Mouse (Mus musculus) lung, postnatal 36 days (tissue): Measurements from ENCODE around the gene Otop1.

Source experiments
- DNase-seq: peaks from one replicate; pipeline ENCODE4 v3.0.0; 2022; ENCODE audit warnings: mixed read lengths

Otop1 gene

GRCm38 (mm10) chr5:38301761-38302411 lies 26.1 kb downstream of the Otop1 start:
- no peak for DNase-seq

DNA sequence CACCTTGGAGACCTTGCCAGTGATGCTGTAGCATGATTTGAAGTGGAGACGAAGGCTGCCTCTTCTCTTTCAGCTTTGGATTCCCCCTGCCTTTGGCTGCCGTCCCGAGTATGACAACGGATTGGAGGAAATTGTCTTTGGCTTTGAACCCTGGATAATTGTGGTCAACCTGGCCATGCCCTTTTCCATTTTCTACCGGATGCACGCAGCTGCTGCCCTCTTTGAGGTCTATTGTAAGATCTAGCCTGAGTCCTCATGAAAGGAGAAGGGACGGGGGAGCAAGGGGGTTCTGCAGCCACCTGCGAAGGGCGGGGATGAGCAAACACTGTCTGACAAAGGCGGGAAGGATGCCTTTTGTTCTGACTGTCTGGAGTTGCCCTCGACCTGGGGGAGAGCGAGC lies 26.9 kb downstream of the Otop1 start:
- DNase-seq: no peak

GRCm38 (mm10) chr5:38305241-38305640 lies 29.5 kb downstream of the Otop1 start:
- DNase-seq: no peak

DNA sequence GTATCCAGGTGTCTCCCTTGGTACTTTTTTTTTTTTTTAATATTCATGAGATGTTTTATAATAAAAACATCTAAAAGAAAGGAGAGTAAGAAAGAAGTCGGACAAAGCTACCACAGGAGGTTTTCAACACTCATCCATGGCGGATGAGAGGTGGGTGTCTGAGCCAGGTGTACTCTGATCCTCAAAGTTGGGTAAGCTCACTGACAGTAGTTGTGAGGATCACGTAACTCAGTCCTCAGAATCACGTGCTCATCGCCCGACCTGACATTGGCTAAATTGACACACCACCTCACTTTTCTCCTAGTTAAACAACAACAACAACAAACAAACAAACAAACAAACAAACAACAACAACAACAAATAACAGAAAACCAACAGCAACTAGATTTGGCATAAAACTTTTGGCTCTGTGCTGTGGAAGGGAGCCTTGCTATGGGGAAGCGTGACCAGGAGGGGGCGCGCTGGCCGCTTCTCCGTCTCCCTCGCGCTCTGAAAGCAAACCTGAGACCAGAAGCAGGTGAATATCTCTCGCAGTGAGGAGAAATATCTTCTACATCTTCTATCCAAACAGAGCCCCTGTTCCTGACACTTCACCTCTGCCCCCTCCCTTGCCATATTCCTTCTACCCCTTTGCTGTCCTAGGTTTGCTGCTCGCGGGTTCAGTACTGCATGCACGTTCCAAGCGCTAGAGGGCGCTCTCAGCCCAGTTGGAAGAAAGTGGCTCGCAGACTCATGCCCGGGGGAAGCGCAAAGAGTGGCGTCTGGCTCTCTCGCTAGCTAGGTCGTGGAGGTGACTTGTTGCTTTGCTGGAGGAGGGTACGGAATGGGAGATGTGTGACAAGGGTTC lies 31.7 kb downstream of the Otop1 start:
- peak; percentile 93 for DNase-seq

DNA sequence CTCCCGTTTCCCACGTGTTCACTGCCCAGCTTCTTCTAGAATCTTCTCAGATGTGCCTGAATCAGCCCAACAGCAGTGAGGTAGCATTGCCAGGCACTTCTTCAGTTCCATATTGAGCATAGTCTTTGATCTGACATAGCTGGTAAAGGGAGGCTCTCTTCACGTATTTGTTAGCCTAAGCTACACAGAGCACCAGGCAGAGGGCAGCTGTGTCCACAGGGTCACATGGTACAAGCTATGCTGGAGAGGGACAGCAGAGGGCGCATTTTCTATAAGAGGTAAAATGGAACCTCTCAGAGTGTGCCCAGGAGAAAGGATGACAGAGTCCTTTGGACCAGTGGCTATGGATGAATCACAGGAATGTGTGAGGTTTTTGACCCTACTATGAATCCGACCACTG lies 33.1 kb downstream of the Otop1 start:
- peak; percentile 73 for DNase-seq

- no peak for DNase-seq
These were observed 34.0 kb downstream of the Otop1 start for GRCm38 (mm10) chr5:38309795-38310194.

DNA sequence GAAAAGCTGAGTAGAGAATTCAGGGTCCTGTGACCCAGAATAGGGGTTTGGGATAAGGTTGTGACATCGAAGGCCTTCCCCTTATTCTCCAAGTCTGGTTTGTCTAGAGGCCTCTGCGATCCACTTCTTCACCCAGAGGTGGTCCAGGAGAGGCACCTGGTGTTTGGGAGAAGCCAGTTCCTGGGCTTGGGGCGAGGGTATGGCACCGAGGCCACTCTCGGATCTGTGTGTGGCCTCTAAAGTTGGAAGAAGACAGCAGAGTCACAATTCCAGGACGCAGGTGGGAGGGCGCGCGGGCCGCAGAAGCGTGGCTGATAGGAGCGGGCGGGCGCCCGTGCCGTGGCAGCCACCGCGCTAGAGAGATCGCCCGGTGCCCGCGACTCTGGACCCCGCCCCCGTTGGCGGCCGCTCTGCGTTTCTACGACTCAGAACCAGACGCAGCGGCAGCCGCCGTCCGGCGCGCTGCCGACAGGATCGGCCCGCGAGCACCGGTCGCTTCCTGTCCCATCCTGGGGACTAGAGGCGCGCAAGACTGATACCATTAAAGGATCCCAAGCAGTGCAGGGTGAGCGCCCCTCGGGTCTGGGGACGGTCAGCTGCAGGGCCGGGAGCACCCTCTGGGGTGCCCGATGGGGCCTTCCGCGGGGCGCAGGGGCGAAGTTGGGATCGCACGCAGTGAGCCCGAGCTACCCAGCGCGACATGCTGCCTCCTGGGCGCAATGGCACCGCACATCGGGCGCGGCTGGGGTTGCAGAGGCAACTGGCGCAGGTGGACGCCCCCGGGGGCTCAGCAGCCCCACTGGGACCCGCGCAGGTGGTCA lies 43.4 kb downstream of the Otop1 start, which contains the start of gene Drd5:
Gene Drd5, plus strand, starts transcription at position 402 of the 821 bp plus-strand sequence.
- DNase-seq: no peak

GRCm38 (mm10) chr5:38333381-38333780 lies 57.6 kb downstream of the Otop1 start:
- DNase-seq: no peak

DNA sequence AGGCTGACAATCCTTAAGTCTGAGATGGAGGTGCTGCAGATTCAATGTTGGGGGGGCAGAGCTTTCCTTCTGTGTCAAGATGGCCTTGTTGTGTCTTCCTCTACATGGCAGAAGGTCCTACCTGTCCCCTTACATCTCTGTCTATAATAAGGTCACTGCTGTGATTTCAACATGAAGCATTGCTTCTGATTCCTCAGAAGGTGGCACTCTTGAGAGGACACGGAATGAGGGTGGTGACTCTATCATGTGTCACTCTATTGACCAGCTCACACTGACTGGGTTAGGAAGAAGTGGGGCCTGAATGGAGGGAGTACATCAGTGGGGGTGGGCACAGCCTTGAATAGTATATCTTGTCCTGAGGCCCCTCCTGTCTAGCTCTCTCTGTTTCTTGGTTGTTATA lies 58.8 kb downstream of the Otop1 start:
- DNase-seq: no peak

GRCm38 (mm10) chr5:38343101-38343500 lies 67.3 kb downstream of the Otop1 start:
- DNase-seq: no peak

DNA sequence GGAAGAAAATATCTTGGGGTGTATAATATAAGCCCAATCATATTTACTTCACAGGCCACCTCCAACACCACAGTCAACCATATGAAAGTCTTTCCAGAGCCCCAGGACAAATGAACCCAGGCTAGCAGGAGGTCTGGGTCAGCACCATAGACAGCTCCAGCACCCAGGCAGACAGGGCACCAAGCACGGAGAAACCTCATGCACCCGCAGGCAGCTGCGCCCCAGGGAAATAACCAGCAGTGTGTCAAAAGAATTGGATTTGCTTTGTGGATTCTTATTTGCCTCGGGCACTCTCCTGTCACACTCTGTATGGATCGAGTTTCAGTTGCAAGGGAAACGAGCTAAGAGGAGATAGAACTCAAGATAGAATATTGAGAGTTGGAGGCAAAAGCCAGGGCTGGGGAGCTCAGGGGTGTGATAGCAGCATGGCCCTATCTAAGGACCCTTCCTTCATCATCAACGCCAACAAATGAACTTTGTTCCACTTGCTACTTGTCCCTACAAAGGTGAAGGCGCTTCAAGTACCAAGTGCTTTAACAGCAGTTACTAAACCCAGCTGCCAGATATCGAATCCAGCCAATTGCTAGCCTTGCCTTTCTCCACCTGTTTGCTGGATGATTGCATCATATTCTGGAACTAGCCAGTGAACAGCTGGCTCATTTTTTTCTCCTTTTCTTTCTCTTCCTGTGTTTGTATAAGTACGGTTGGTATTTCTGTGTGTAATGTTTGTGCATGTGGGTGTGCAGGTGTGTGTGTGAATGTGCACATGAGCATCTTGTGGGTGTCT lies 71.1 kb downstream of the Otop1 start:
- peak; percentile 3 for DNase-seq

GRCm38 (mm10) chr5:38350351-38350929 lies 74.7 kb downstream of the Otop1 start:
- no peak for DNase-seq
